In genomic region chr4:130074761-130075515, GRCm38 (mm10) we compare ENCODE assay signal across 8 mouse cellular contexts. TPM values are rescaled to one million over a fixed set of nuclear protein-coding genes. Genes with fewer than 3 reads are reported as not detected.
DNase-seq lines count a peak whose midpoint lies in the region; ATAC-seq lines count a peak whose summit lies in the region.

No protein-coding gene starts in this region.

- intact Hi-C loops in gastrocnemius, postnatal 36 days (cut with DNase I) = no loop called here

- peak; percentile 18 to 38 for DNase-seq in gastrocnemius, adult 8-10 months (ENCODE audit: low spot score in 2 of 2)
- no peak for DNase-seq in gastrocnemius, postnatal 36 days
- DNase-seq in right cerebral cortex, adult 18-20 months = peak; percentile 32
- DNase-seq in right cerebral cortex, adult 2 months (ENCODE audit: low spot score in 2 of 2) = no peak
- DNase-seq in T-cell, adult 2 months (ENCODE audit: low spot score) = no peak
- no peak for DNase-seq in ovary, postnatal 10 days (ENCODE audit: low spot score)
- no peak for DNase-seq in thymus, postnatal 25 days

- ATAC-seq in hematopoietic stem cell, adult 5-6 weeks (replicated peaks in 1 of 2; ENCODE audit: insufficient read depth in 1 of 2, low FRiP score in 2 of 2, low TSS enrichment in 1 of 2, low read depth in 1 of 2, poor library complexity in 2 of 2, severe bottlenecking in 2 of 2) = peak; percentile 88

RNA-seq across cellular contexts. Expression of gene Col16a1, which starts 27.3 kb away (rescaled TPM):
- 1 to 10 TPM; 1.6 to 4.1 (median 2.3) TPM for total RNA-seq in gastrocnemius, adult 8-10 months (2022)
- total RNA-seq in gastrocnemius, postnatal 36 days (2021) = 1 to 10 TPM; 6.9 to 7.7 TPM
- 15.6 and 31.5 TPM in 2 replicates for total RNA-seq in hematopoietic stem cell, adult 5-6 weeks (2017)

RNA-seq across cellular contexts. Expression of gene Pef1, which starts 27.4 kb away (rescaled TPM):
- total RNA-seq in gastrocnemius, adult 8-10 months (2022) = 10 to 100 TPM; 34.5 to 37.3 (median 37.0) TPM
- total RNA-seq in gastrocnemius, postnatal 36 days (2021) = 10 to 100 TPM; 32.0 to 34.3 TPM
- 15.4 and 17.9 TPM in 2 replicates for total RNA-seq in hematopoietic stem cell, adult 5-6 weeks (2017)

Comparison
In these comparisons a context has a peak if more than half of its experiments do, and no peak if none do; other contexts are left out.
1. DNase-seq: peak in gastrocnemius, adult 8-10 months (2 of 2) and right cerebral cortex, adult 18-20 months (single experiment); none in gastrocnemius, postnatal 36 days (0 of 2), right cerebral cortex, adult 2 months (0 of 2), T-cell, adult 2 months (single experiment), ovary, postnatal 10 days (single experiment) and thymus, postnatal 25 days (single experiment).